Mouse (Mus musculus) liver, embryonic 14.5 days (tissue): Measurements from ENCODE around the gene Spag8. TPM values are rescaled to one million over a fixed set of nuclear protein-coding genes. Genes with fewer than 3 reads are reported as not detected.

Source experiments
- ATAC-seq: fragments of 200-750 bp; cut with Nextera tagmentation; 2 replicates; pipeline ENCODE4 v1.8.0; 2017; ENCODE audit warnings: moderate number of reproducible peaks, mild to moderate bottlenecking, moderate library complexity; ENCODE audit not compliant: insufficient read depth
- DNase-seq, 3 experiments: peaks; one replicate each; pipeline ENCODE4 v3.0.0-alpha.2; 2012 to 2013; ENCODE audit warnings: low read depth in 3 of 3, low spot score in 3 of 3
- H3K27ac ChIP-seq: fragments of 300-500 bp; sonication (generic); 2 replicates; pipeline ENCODE4 v1.5.1; 2014; ENCODE audit warnings: moderate library complexity, mild to moderate bottlenecking, control low read depth, inconsistent platforms
- H3K27me3 ChIP-seq: fragments of 300-500 bp; sonication (generic); 2 replicates; pipeline ENCODE4 v1.6.1; 2014; ENCODE audit warnings: mild to moderate bottlenecking, low read length, moderate library complexity; ENCODE audit not compliant: control insufficient read depth, insufficient read depth
- H3K36me3 ChIP-seq: fragments of 300-500 bp; sonication (generic); replicated peaks from 2 replicates; pipeline ENCODE4 v1.6.1; 2014; ENCODE audit warnings: low read depth; ENCODE audit not compliant: control insufficient read depth, insufficient read depth
- H3K4me1 ChIP-seq, 2 experiments: fragments of 200-500 bp in 1 of 2; fragments of 300-500 bp in 1 of 2; sonication (generic) in 1 of 2; replicated peaks; 2 replicates each; pipeline ENCODE4 v1.6.1; 2012 to 2014; ENCODE audit warnings: antibody characterized with exemption in 1 of 2, inconsistent platforms in 1 of 2, low read length in 1 of 2; ENCODE audit not compliant: control insufficient read depth in 2 of 2, insufficient read depth in 2 of 2
- H3K4me2 ChIP-seq: fragments of 300-500 bp; sonication (generic); 2 replicates; pipeline ENCODE4 v1.6.1; 2014; ENCODE audit warnings: low read depth, mild to moderate bottlenecking, control low read depth, moderate library complexity
- H3K4me3 ChIP-seq, 2 experiments: fragments of 200-500 bp in 1 of 2; fragments of 300-500 bp in 1 of 2; sonication (generic) in 1 of 2; 2 replicates each; pipeline ENCODE4 v1.5.1; 2012 to 2014; ENCODE audit warnings: low read depth in 2 of 2, low read length in 2 of 2, mild to moderate bottlenecking in 2 of 2, control low read depth in 1 of 2, inconsistent platforms in 1 of 2, moderate library complexity in 1 of 2; ENCODE audit not compliant: insufficient read depth in 1 of 2
- H3K9ac ChIP-seq: fragments of 300-500 bp; sonication (generic); replicated peaks from 2 replicates; pipeline ENCODE4 v1.6.1; 2014; ENCODE audit warnings: mild to moderate bottlenecking, control low read depth, moderate library complexity
- H3K9me3 ChIP-seq: fragments of 300-500 bp; sonication (generic); 2 replicates; pipeline ENCODE4 v1.6.1; 2016; ENCODE audit warnings: low read length, mixed read lengths; ENCODE audit not compliant: control insufficient read depth
- CTCF ChIP-seq: IDR thresholded peaks from 2 replicates; pipeline ENCODE4 v1.5.1; 2016; ENCODE audit warnings: antibody characterized with exemption, low read depth, control low read depth
- EP300 ChIP-seq: IDR thresholded peaks from 2 replicates; pipeline ENCODE4 v1.6.1; 2016; ENCODE audit warnings: antibody characterized with exemption, low read depth
- WGBS: fragments of 180-500 bp; shearing (Covaris S2); extraction: QIAGEN DNeasy Blood & Tissue Kit; methylation state at CpG from one replicate; pipeline ENCODE4 v1.1.7; 2014; ENCODE audit not compliant: insufficient replicate concordance; 5-methylcytosine and 5-hydroxymethylcytosine counted together
- polyA plus RNA-seq, 2 experiments: library from polyadenylated mRNA; depleted of rRNA in 1 of 2; stranded (reverse) in 1 of 2; unstranded in 1 of 2; fragments of >200 nt; fragmentation: Nextera tagmentation in 1 of 2; extraction: Ambion mirVana in 1 of 2; gene quantifications; 2 replicates each; pipeline versions ENCODE4 v1.2.1 to v1.2.3; 2012 to 2014

Spag8 gene
- polyA plus RNA-seq, 2 experiments = 0.16 to 0.24 TPM

DNA sequence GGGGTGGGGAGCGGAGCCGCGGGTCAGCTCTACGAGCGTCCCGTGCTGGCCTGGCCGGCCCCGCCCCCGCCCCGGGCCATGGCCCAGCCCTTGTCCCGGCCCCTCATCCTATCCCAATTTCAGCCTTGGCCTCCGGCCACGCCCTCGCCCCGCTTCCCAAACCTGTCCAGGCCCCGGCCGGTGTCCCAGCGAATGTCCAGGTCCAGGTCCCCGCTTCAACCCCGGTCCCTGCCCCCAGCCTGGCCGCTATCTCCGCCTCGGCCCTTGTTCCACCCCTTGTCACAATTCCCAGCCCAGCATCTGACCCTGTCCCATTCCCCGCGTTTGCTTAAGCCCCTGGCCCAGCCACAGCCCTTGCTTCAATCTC lies 16.0 kb upstream of the Spag8 start:
- peak overlapping the region; percentile 67 to 69 for H3K4me3 ChIP-seq
- H3K4me1 ChIP-seq = peaks cover 5 to 9% of the 10 kb centered on the region in 2 experiments
- DNase-seq (no peak), ATAC-seq (peak; percentile 67)
- peaks cover 9% of the 10 kb centered on the region for H3K27me3 ChIP-seq
- WGBS = under 1% methylated on average over 24 of the region's 25 CpGs
- peak overlapping the region; percentile 48 for H3K9ac ChIP-seq
- H3K36me3 ChIP-seq = no peaks in the 10 kb centered on the region
- no peak for TF ChIP-seq EP300
- TF ChIP-seq CTCF = no peak
- no peak overlapping the region for H3K27ac ChIP-seq
- H3K4me2 ChIP-seq = peak overlapping the region; percentile 67
- no peaks in the 10 kb centered on the region for H3K9me3 ChIP-seq

DNA sequence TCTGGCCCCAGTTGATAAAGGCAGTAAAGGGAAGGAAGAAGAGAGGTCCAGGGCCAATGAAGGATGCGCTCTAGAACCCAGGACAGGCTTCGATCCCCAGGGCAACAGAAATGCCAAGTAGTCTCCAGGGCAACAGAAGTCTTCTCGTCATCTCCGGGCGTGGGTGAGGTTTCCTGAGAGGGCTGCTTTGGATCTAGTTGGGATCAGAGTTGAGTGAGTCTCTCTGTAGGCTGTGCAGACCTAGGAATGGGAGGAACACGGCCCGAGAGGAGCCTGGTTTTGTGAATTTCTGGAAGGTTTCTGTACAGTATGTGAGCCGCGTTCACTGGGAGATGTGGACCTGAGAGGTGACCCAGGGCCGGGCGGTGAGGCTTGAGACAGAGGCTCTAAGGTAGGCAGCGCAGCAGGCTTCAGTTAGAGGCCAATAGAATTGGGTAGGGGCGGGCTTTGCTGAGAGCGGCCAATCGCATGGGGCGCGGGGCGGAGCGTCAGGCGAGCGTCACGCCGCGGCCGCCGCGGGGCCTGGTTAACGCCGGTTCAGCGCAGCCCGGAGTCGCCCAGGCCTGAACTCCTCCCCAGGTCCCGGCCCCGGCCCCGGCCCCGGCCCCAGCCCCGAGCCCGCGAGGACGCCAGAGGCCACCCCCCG lies 15.5 kb upstream of the Spag8 start, which contains the start of the genes Tmem8b and Fam221b:
TSS of gene Tmem8b (plus strand) at position 190 of the 646 bp plus-strand sequence.
TSS of gene Fam221b (minus strand) at position 364 of the 646 bp plus-strand sequence.
- no peak within 1 kb of the TSS for H3K27ac ChIP-seq
- peak within 1 kb of the TSS; percentile 67 to 69 for H3K4me3 ChIP-seq
- DNase-seq = peak; percentile 72 to 75 (median 72)
- H3K9ac ChIP-seq = peak within 1 kb of the TSS; percentile 48
- WGBS = 2% methylated on average over 38 of the region's 41 CpGs
- H3K27me3 ChIP-seq = peaks cover 9% of the 10 kb centered on the region
- no peak for TF ChIP-seq CTCF
- TF ChIP-seq EP300 = no peak
- peak within 1 kb of the TSS; percentile 67 for H3K4me2 ChIP-seq
- ATAC-seq = peak; percentile 95
- no peaks in the 10 kb centered on the region for H3K36me3 ChIP-seq
- H3K9me3 ChIP-seq = no peaks in the 10 kb centered on the region
- peaks cover 5 to 9% of the 10 kb centered on the region in 2 experiments for H3K4me1 ChIP-seq

DNA sequence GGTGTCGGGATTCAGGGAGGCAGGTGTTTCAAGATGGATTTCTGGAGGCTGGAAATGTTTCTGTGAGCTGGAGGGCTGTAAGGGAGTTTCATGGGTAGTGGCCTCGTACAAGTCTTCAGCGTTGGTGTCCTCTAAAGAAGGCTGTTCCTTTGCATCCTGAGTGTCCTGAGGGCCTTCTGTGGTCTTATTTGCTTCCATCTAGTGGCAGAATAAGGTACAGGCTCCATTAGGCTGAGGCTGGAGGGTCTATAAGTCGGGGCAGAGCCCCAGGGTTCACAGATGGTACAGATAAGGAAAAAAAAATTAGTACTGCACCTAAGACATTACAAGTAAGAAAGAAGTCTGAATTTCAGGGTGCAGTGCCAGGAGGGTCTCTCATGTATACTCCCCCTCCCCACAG lies 13.0 kb upstream of the Spag8 start:
- H3K9me3 ChIP-seq = no peaks in the 10 kb centered on the region
- no peak overlapping the region for H3K4me3 ChIP-seq
- H3K4me1 ChIP-seq = peaks cover 5 to 9% of the 10 kb centered on the region in 2 experiments
- H3K27ac ChIP-seq = no peak overlapping the region
- H3K4me2 ChIP-seq = no peak overlapping the region
- WGBS = 16% methylated on average over 4 of the region's 4 CpGs
- DNase-seq (no peak), ATAC-seq (no peak)
- TF ChIP-seq EP300 (no peak), CTCF (peak; percentile 58)
- H3K27me3 ChIP-seq = peaks cover 28% of the 10 kb centered on the region
- no peaks in the 10 kb centered on the region for H3K36me3 ChIP-seq
- H3K9ac ChIP-seq = no peak overlapping the region

DNA sequence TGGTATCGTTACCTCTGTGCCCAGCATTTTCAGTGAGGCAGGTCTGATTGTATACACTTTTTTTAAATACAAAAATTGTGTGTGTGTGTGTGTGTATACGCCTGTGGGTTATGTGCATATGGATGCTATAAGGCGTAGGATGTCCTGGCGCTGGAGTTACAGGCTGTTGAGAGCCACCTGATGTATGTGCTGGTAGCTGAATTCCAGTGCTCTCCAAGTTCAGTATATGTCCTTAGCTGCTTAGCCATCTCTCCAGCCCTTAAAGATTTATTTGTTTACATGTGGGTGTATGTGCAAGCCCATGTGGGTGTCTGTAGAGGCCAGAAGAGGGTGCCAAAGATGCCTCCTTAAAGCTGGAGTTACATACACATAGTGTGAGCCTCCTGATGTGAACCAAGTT lies 3.8 kb upstream of the Spag8 start:
- Histone ChIP-seq H3K27me3 (peaks cover 11% of the 10 kb centered on the region), H3K4me3 (peak overlapping the region in 1 of 2 experiments; percentile 73; a peak in 2 of 4 replicates), H3K4me1 (peaks cover 3 to 11% of the 10 kb centered on the region in 2 experiments), H3K9ac (no peak overlapping the region; the same call in 1 of the 2 replicates), H3K36me3 (no peaks in the 10 kb centered on the region), H3K9me3 (no peaks in the 10 kb centered on the region), H3K4me2 (peak overlapping the region; percentile 76), H3K27ac (no peak overlapping the region)
- TF ChIP-seq EP300 (no peak), CTCF (peak; percentile 15)
- no peak for DNase-seq
- ATAC-seq = no peak
- WGBS = 60% methylated on average over 4 of the region's 4 CpGs

DNA sequence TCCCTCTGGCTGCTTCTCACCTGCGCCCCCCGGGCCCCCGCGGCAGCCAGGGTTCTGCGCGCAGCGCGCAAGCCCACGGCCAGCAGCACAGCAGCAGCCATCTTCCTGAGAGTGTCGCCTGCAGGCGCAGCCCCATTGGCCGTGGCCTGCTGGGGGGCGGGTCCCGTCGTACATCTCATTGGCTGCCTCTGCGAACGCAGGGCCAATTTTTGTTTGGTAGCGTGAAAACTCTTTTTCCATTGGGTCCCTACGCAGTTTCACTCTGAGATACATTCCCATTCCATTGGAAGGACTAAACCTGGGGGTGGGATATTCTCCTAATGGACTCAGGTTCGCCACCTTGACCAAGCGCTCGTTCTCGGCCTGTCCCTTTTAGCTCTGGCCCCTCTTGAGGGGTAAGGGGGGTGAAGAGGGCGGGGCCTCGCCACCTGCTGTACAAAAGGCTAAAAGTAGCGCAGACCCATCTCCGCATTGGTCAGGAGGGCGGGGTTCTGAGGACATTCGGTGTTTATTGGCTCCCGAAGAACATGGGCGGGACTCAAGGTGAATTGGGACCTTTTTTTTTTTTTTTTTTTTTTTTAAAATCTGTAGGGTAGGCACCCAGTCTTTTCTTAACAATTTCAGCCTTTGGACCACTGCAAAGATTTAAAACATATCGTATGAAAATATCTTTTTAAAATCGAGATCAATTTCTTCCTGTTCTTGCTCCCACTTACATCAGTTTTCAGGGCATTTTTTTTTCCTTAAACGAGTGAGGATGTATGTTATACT lies 3.1 kb upstream of the Spag8 start, which contains the start of gene Hint2:
TSS of gene Hint2 (minus strand) at position 128 of the 771 bp plus-strand sequence.
- ATAC-seq = peak; percentile 97
- Histone ChIP-seq H3K27me3 (peaks cover 5% of the 10 kb centered on the region; the same call in 1 of the 2 replicates), H3K27ac (no peak within 1 kb of the TSS; the same call in 1 of the 2 replicates), H3K9ac (peak within 1 kb of the TSS; percentile 77), H3K4me2 (peak within 1 kb of the TSS; percentile 76), H3K4me1 (peaks cover 3 to 11% of the 10 kb centered on the region in 2 experiments), H3K36me3 (no peaks in the 10 kb centered on the region), H3K9me3 (no peaks in the 10 kb centered on the region), H3K4me3 (peak within 1 kb of the TSS; percentile 73 to 78)
- under 1% methylated on average over 34 of the region's 34 CpGs for WGBS
- peak; percentile 90 to 92 (median 91) for DNase-seq
- TF ChIP-seq EP300 (peak; percentile 19; the same call in 1 of the 2 replicates), CTCF (peak; percentile 41)
